Mouse (Mus musculus) embryonic facial prominence, embryonic 14.5 days (tissue): ENCODE results near the gene Toe1. TPM values are rescaled to one million over a fixed set of nuclear protein-coding genes. Genes with fewer than 3 reads are reported as not detected.

ENCODE experiments used
- ATAC-seq: fragments of 200-750 bp; cut with Nextera tagmentation; 2 replicates; pipeline ENCODE4 v1.8.0; 2017; ENCODE audit warnings: low read depth, moderate number of reproducible peaks, moderate TSS enrichment
- DNase-seq: peaks from one replicate; pipeline ENCODE4 v3.0.0-alpha.2; 2015; ENCODE audit warnings: low spot score
- H3K27ac ChIP-seq: fragments of 300-500 bp; sonication (generic); replicated peaks from 2 replicates; pipeline ENCODE4 v1.5.1; 2014; ENCODE audit warnings: low read depth, mild to moderate bottlenecking, low read length, moderate library complexity
- H3K27me3 ChIP-seq: fragments of 300-500 bp; sonication (generic); replicated peaks from 2 replicates; pipeline ENCODE4 v1.6.1; 2014; ENCODE audit warnings: low read length; ENCODE audit not compliant: control insufficient read depth, insufficient read depth
- H3K36me3 ChIP-seq: fragments of 300-500 bp; sonication (generic); 2 replicates; pipeline ENCODE4 v1.6.1; 2014; ENCODE audit warnings: low read length, mixed read lengths; ENCODE audit not compliant: control insufficient read depth, insufficient read depth
- H3K4me1 ChIP-seq: fragments of 300-500 bp; sonication (generic); 2 replicates; pipeline ENCODE4 v1.6.1; 2014; ENCODE audit warnings: antibody characterized with exemption, low read length; ENCODE audit not compliant: control insufficient read depth, insufficient read depth
- H3K4me2 ChIP-seq: fragments of 300-500 bp; sonication (generic); 2 replicates; pipeline ENCODE4 v1.6.1; 2014; ENCODE audit warnings: low read depth, mild to moderate bottlenecking, low read length, moderate library complexity, mixed read lengths
- H3K4me3 ChIP-seq: fragments of 300-500 bp; sonication (generic); 2 replicates; pipeline ENCODE4 v1.5.1; 2014; ENCODE audit warnings: low read depth, mild to moderate bottlenecking, low read length
- H3K9ac ChIP-seq: fragments of 300-500 bp; sonication (generic); 2 replicates; pipeline ENCODE4 v1.6.1; 2014; ENCODE audit warnings: low read depth, mild to moderate bottlenecking, low read length, moderate library complexity, mixed read lengths
- H3K9me3 ChIP-seq: fragments of 300-500 bp; sonication (generic); 2 replicates; pipeline ENCODE4 v1.6.1; 2016; ENCODE audit warnings: low read length; ENCODE audit not compliant: control insufficient read depth
- WGBS: fragments of 180-500 bp; shearing (Covaris S2); extraction: QIAGEN DNeasy Blood & Tissue Kit; methylation state at CpG from one replicate; pipeline ENCODE4 v1.1.7; 2014; 5-methylcytosine and 5-hydroxymethylcytosine counted together
- polyA plus RNA-seq: library from polyadenylated mRNA; unstranded; fragments of >200 nt; fragmentation: Nextera tagmentation; extraction: Ambion mirVana; gene quantifications from 2 replicates; pipeline ENCODE4 v1.2.1, GENCODE M21; 2014

Gene Toe1
- polyA plus RNA-seq, 1 experiment from 2014 or later = 29.8 TPM

DNA sequence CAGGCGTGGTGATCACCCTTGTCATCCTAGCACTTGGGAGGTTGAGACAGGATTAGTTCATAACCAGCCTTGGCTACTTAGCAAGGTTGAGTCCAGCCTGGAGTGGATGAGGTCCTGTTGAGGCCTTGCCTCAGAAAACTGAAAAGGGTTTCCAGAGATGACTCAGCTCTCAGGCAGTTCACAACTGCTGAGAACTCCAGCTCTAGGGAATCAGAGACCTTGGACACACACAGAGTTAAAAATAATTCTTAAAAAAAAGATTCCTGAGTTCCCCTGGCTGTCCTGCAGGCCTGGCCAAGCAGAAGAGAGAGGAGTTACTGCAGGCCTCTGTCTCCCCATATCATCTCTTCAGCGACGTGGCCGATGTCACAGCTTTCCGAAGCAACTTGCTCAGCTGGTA lies 7.8 kb upstream of the Toe1 start:
- H3K9me3 ChIP-seq = no peaks in the 10 kb centered on the region
- DNase-seq (no peak), ATAC-seq (no peak)
- H3K4me3 ChIP-seq = no peak overlapping the region
- no peaks in the 10 kb centered on the region; the same call in none of the 2 replicates for H3K36me3 ChIP-seq
- H3K9ac ChIP-seq = no peak overlapping the region
- WGBS = 87% methylated on average over 5 of the region's 5 CpGs
- H3K4me2 ChIP-seq = no peak overlapping the region
- H3K27ac ChIP-seq = no peak overlapping the region
- H3K27me3 ChIP-seq = peaks cover 6% of the 10 kb centered on the region
- H3K4me1 ChIP-seq = no peaks in the 10 kb centered on the region

- DNase-seq (no peak), ATAC-seq (no peak)
- Histone ChIP-seq H3K4me1 (peaks cover 6% of the 10 kb centered on the region), H3K27me3 (no peaks in the 10 kb centered on the region), H3K9me3 (no peaks in the 10 kb centered on the region), H3K27ac (no peak overlapping the region), H3K9ac (no peak overlapping the region), H3K4me3 (no peak overlapping the region), H3K36me3 (no peaks in the 10 kb centered on the region), H3K4me2 (no peak overlapping the region)
- 73% methylated on average over 3 of the region's 3 CpGs for WGBS
These were observed 3.6 kb upstream of the Toe1 start for GRCm38 (mm10) chr4:116811012-116811411.

DNA sequence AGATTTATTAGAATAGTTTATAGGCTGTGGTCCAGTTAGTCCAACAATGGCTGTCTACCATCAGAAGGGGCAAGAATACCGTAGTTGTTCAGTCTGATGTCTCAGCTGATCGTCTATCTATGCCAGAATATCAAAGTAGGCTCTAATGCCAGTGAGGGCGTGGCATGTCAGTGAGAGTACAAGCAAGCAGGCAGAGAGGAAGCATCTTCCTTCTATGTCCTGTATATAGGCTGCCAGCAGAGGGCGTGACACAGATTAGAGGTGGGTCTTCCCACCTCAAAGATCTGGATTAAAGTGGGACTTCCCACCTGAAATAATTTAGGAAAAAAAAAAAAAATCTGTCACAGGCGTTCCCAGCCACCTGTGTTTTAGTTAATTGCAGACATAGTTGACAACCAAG lies 7.5 kb downstream of the Toe1 start:
- ATAC-seq = no peak
- Histone ChIP-seq H3K4me1 (no peaks in the 10 kb centered on the region), H3K4me2 (no peak overlapping the region), H3K27ac (no peak overlapping the region), H3K9ac (no peak overlapping the region), H3K36me3 (peaks cover 35% of the 10 kb centered on the region), H3K27me3 (no peaks in the 10 kb centered on the region), H3K9me3 (no peaks in the 10 kb centered on the region), H3K4me3 (no peak overlapping the region)
- WGBS = 33% methylated on average over 5 of the region's 5 CpGs
- DNase-seq = peak; percentile 19

GRCm38 (mm10) chr4:116796442-116797110 lies 10.9 kb downstream of the Toe1 start:
- Histone ChIP-seq H3K4me3 (no peak overlapping the region), H3K27ac (no peak overlapping the region), H3K4me2 (no peak overlapping the region), H3K36me3 (0 out of 2 replicates have a peak, but pooled peaks cover 9% of the 10 kb centered on the region), H3K4me1 (no peaks in the 10 kb centered on the region), H3K9me3 (no peaks in the 10 kb centered on the region), H3K9ac (no peak overlapping the region), H3K27me3 (no peaks in the 10 kb centered on the region)
- no peak for DNase-seq
- WGBS = 38% methylated on average over 1 of the region's 1 CpGs
- ATAC-seq = peak; percentile 55; the same call in 1 of the 2 replicates

DNA sequence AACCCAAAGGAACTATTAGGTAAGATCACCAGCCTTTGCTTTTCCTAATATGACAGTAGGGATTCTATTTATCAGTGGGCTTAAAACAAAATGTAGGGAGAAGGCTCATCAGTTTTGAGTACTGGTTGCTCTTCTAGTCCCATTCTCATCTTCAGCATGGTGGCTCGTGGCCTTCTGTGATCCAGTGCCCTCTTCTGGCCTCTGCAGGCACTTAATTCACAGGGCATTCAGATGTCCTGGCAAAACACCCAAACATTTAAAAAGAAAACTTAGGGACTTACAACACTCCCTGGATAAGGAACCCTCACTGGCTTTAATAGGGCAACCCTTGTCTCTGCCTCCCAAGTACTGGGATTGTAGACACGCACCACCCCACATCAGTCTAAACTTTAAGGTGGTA lies 13.2 kb downstream of the Toe1 start:
- WGBS = 70% methylated on average over 2 of the region's 2 CpGs
- no peaks in the 10 kb centered on the region for H3K4me1 ChIP-seq
- no peak for ATAC-seq
- H3K36me3 ChIP-seq = 0 out of 2 replicates have a peak, but pooled peaks cover 4% of the 10 kb centered on the region
- no peaks in the 10 kb centered on the region for H3K9me3 ChIP-seq
- no peak overlapping the region for H3K4me3 ChIP-seq
- no peaks in the 10 kb centered on the region for H3K27me3 ChIP-seq
- H3K27ac ChIP-seq = no peak overlapping the region
- no peak overlapping the region for H3K4me2 ChIP-seq
- no peak overlapping the region for H3K9ac ChIP-seq
- DNase-seq = no peak

- DNase-seq = no peak
- H3K4me3 ChIP-seq = no peak overlapping the region
- 0 out of 2 replicates have a peak, but pooled peaks cover 4% of the 10 kb centered on the region for H3K36me3 ChIP-seq
- 91% methylated on average over 8 of the region's 8 CpGs for WGBS
- no peak for ATAC-seq
- H3K9me3 ChIP-seq = no peaks in the 10 kb centered on the region
- H3K9ac ChIP-seq = no peak overlapping the region
- no peak overlapping the region for H3K4me2 ChIP-seq
- H3K4me1 ChIP-seq = no peaks in the 10 kb centered on the region
- H3K27ac ChIP-seq = no peak overlapping the region
- H3K27me3 ChIP-seq = no peaks in the 10 kb centered on the region
These were observed 15.0 kb downstream of the Toe1 start for GRCm38 (mm10) chr4:116792453-116792852.

DNA sequence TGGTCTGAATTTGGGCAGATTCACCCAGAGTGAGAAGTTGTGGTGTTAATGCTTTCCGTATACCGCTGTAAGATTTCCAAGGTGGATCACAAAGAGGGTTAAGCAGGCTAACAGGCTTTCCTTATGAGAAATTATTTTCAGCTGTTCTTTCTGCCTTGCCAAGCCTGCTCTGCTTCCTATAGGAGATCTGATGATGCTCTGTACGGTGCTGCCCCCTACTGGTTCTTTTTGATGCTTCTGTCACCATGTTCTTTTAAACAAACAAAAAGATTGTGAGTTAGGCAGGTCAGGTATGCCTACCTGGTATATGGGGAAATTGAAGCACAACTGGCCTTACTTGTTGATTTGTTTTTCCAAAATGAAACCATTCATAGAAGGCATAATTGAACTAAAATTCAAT lies 18.5 kb downstream of the Toe1 start:
- H3K9ac ChIP-seq = no peak overlapping the region
- ATAC-seq = peak; percentile 87
- 0 out of 2 replicates have a peak, but pooled peaks cover 3% of the 10 kb centered on the region for H3K9me3 ChIP-seq
- peak overlapping the region; percentile 43 for H3K4me2 ChIP-seq
- H3K4me3 ChIP-seq = no peak overlapping the region
- H3K27ac ChIP-seq = peak overlapping the region; percentile 53; the same call in 1 of the 2 replicates
- no peaks in the 10 kb centered on the region for H3K4me1 ChIP-seq
- 2% methylated on average over 3 of the region's 3 CpGs for WGBS
- H3K27me3 ChIP-seq = no peaks in the 10 kb centered on the region
- peak; percentile 96 for DNase-seq
- 0 out of 2 replicates have a peak, but pooled peaks cover 4% of the 10 kb centered on the region for H3K36me3 ChIP-seq

DNA sequence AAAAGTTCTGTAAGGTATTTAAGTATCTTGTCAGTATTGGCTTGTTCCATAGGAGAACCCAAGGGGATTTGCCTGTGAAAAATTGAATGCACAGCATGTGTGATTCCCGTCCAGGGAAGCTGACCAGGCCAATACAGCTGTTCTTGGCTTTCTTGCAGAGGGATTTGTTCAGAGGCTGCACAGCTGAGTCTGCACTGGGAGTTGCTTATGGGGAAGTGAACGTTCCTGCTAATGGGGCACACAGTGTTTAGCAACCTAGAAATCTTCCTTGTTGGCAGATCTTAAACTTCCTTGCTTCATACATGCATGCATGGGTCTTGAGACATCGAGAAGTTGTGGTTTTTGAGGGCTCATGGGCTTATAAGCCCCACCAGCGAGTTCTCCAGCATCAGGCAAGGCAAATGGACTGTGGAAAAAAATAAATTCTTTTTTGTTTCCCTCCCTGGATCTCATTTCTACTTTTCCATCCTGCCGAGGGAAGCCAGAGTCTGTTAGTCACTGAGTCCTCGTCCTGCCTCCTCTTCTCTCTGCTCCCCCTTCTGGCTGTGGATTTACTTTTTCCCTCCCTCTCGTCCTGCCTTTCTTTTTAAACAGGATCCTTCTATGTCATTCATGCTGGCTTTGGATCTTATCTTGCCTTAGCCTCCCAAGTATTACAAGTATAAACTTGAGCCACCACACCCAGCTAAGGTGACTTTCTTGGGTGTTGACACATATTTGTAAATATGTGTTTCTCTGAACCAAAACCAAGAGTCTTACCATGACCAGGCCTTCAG lies 19.3 kb downstream of the Toe1 start:
- no peaks in the 10 kb centered on the region for H3K27me3 ChIP-seq
- DNase-seq (peak; percentile 72), ATAC-seq (peak; percentile 30; the same call in 1 of the 2 replicates)
- H3K27ac ChIP-seq = peak overlapping the region; percentile 53
- 0 out of 2 replicates have a peak, but pooled peaks cover 2% of the 10 kb centered on the region for H3K36me3 ChIP-seq
- 26% methylated on average over 7 of the region's 7 CpGs for WGBS
- H3K4me3 ChIP-seq = no peak overlapping the region
- no peak overlapping the region for H3K9ac ChIP-seq
- H3K4me1 ChIP-seq = no peaks in the 10 kb centered on the region
- H3K9me3 ChIP-seq = 0 out of 2 replicates have a peak, but pooled peaks cover 3% of the 10 kb centered on the region
- peak overlapping the region; percentile 43 for H3K4me2 ChIP-seq
